Mouse (Mus musculus) cerebellum, postnatal 36 days (tissue): Measurements from ENCODE around the gene Zfr.
"Not testable (repeated sequence)": the region's sequence is repeated elsewhere in the genome, so short reads cannot be mapped to it uniquely, and the experiment has no call there.

Experiments
- DNase-seq, 2 experiments: peaks; one replicate each; pipeline ENCODE4 v3.0.0; 2021 to 2022; ENCODE audit warnings: mixed read lengths in 2 of 2

Zfr gene

GRCm38 (mm10) chr15:12216798-12217197 is 99.2 kb downstream of the Zfr start:
- no peak for DNase-seq

- not testable (repeated sequence) for DNase-seq
These were observed 99.7 kb downstream of the Zfr start for GRCm38 (mm10) chr15:12217332-12217731.

DNA sequence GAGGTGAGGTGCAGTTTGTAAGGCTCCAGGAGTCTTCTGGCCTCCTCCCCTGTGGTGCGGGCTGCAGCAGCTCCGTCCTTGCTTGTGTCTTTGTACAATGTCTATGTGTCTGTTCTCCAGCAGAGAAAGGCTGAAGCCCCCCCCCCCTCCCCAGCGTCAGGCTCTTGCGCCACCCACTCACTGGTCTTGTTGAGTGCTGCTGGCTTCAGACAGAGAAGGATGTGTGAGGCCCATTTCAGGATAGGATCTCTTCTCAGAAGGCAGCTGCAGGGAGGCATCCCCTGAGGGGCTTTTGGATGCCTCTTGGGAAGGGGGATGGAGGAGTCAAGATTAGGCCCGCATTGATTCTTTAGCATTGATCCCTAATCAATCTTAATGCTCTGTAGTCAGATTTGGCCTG is 100.2 kb downstream of the Zfr start:
- no peak for DNase-seq

DNA sequence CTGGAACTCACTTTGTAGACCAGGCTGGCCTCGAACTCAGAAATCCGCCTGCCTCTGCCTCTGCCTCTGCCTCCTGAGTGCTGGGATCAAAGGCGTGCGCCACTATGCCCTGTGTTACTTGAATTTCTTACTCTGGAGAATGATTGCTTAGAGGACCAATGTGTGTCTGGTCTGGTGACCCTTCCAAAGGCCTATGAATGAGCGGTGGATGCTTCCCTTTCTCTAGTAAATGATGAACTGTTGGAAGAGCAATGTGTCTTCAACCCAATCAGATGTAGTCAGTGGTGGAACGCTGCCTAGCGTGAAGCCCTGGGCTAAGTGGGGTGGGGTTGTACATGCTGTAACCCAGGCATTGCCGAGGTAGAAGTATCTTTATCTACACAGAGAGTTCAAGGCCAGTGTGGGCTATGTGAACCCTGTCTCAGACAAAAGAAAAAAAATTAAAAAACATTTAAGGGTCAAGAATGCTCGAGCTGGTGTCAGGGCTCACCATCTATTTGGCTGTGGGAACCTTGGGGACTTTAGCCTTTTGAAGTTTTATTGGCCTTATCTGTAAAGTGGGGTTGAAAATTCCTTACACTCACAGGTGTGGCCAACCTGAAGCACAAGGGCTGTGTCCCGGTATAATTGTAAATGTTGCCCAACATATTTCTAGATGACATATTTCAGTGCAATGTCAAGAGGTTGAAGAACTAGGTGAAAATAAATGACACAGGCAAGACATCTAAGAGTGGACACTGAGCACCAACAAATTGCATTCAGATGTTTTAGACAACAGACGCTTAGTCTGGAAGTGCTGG is 101.2 kb downstream of the Zfr start:
- no peak for DNase-seq

DNA sequence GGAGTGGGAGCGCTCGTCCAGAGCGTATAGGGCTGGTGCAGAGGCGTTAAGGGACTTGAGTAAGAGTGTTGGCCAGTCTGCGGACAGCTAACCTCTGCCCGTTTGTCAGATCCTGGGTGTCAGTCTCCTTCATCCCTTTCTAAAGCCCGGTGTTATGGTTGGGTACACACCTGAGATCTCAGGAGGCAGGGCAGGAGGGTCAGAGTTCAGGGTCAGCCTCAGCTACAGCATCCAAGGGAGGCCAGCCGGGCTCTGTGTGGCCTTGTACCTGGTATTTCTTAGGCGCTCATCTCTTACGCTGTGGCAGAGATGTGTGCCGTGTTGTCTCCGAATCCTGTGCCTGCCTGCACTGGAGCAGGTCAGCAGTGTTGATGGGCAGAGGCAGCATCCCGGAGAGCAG is 103.5 kb downstream of the Zfr start:
- DNase-seq = no peak

GRCm38 (mm10) chr15:12222564-12223302 is 105.1 kb downstream of the Zfr start:
- no peak for DNase-seq

DNA sequence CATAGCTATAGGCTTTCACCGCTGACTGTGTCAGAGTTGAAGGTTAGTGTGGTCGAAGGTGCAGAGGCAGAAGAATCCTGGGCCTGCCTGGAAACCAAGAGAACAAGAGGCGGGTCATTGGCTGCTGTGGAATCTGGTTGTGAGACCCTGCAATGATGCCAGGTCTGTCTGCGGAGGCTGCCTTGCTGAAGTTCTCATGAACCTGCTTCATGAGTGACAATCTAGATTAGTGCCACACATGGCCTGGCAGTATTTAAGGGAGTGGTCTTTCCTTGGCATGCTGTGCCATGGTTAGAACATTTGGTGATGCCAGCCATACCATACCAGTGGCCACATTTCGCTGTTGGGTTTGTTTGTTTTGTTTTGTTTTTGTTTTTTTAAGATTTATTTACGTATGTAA is 105.8 kb downstream of the Zfr start:
- DNase-seq = no peak

DNA sequence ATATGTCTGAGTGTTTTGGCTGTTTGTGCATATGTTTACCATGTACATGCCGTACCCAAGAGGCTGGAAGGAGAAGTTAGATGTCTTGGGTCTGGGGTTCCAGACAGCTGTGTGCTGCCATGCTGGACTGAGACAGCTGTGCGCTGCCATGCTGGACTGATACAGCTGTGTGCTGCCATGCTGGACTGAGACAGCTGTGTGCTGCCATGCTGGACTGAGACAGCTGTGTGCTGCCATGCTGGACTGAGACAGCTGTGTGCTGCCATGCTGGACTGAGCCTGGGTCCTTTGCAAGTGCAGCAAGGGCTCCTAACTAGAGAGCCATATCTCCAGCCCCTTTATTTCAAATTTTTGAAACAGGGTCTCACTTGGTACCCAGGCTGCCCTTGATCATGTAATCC is 106.6 kb downstream of the Zfr start:
- DNase-seq = no peak

- no peak for DNase-seq
These were observed 107.4 kb downstream of the Zfr start for GRCm38 (mm10) chr15:12225062-12225461.

DNA sequence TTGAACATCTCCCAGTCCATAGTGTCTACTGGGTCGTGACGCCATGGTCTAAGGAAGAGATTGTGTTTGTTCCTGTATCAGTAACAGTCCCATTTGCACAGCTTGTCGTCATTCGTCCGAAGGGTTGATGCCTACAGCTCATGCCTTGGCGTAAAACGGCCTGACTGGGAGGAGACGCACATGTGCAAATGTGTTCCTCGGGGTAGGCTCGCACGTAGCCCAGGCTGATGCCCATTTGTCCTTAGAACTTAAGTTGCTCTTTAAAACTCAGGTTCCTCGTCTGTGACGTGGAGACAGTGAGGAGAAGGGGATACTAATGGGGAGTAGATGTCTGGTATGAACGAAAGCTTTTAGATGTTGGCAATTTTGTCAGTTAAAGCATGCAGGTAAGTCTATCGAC is 109.3 kb downstream of the Zfr start:
- DNase-seq = no peak

- no peak for DNase-seq
These were observed 109.7 kb downstream of the Zfr start for GRCm38 (mm10) chr15:12227355-12227754.

DNA sequence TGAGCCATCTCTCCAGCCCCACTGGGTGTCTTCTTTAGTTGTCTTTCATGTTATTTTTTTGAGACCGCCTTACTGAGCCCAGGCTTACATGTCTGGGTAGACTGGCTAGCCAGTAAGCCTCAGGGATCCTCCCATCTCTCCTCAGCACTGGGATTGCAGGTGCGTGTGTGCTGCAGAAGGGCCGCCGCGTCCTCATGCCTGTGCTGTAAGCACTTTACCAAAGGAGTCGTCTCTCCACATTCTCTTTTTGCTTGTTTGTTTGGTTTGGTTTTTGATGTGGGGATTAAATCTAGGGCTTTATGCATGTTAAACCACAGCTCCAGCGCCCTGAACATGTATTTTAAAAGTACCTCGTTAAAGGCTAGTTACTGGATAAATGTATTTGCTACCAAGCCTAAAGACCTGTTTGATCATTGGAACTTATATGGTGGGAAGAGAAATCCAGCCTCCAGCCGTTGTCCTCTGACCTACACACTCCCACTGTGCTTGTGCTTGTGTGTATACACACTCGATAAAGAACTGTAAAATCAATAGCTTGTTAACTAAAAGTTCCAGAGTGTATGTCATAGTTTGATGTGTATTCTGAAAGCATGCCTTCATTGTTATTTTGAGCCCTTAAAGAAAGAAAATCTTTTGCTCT is 112.1 kb downstream of the Zfr start:
- DNase-seq = no peak

DNA sequence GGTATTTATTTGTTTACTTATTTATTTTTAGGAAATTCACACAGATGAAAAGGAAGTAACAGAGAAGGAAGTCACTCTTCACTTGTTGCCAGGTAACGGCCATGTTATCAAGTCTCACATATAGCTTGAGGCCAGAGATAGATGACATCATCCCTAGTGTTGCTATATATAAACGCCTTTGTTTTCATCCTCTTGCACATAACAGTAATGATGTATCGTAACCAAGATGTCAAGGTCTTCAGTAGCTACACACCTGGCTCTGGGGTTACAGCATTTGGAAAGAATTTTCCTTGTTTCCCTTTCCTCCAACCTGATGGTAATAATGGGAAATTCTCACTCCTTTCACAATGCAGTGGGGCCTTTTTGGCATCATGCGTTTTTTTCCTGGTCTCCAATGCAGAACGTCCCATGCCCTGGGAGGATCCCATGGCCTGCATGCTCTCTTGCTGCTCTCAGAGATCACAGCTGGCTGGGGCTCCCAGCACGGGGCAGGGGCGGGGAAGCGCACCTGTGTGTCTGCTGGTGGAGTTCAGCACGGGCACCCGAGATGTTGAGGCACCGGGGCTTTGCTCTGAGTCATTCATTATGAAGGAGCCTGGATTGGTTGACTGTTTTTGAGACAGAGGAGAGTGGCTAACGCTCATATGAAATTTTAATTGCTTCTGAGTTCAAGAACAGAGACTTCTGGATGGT is 112.8 kb downstream of the Zfr start:
- DNase-seq = no peak

- no peak for DNase-seq
These were observed 113.8 kb downstream of the Zfr start for GRCm38 (mm10) chr15:12231462-12231861.

- DNase-seq = no peak
These were observed 114.8 kb downstream of the Zfr start for GRCm38 (mm10) chr15:12232429-12232828.

- DNase-seq = no peak
These were observed 115.4 kb downstream of the Zfr start for GRCm38 (mm10) chr15:12233021-12233420.
